Mouse (Mus musculus) liver, postnatal 0 days (tissue): ENCODE measurements around the gene Snx1.

Experiments
- CTCF ChIP-seq: sonication (generic); IDR thresholded peaks from 2 replicates; pipeline ENCODE4 v1.5.1; 2016; ENCODE audit warnings: antibody characterized with exemption, low read depth
- EP300 ChIP-seq: IDR thresholded peaks from 2 replicates; pipeline ENCODE4 v1.6.1; 2016; ENCODE audit warnings: antibody characterized with exemption, low read depth, mild to moderate bottlenecking

- TF ChIP-seq EP300 (no peak), CTCF (no peak)
These were observed 47.0 kb upstream of the Snx1 start for GRCm38 (mm10) chr9:66173316-66173855.
